Mouse (Mus musculus) megakaryocyte, embryonic 14.5 days (primary cell): Measurements from ENCODE around the gene Elk4. TPM values are rescaled to one million over a fixed set of nuclear protein-coding genes. Genes with fewer than 3 reads are reported as not detected.
A peak's percentile ranks its signal among the peaks of the same experiment; 100 is the strongest.

Source experiments
- H3K27me3 ChIP-seq: replicated peaks from 2 replicates; pipeline ENCODE3; 2012; ENCODE audit warnings: inconsistent platforms
- H3K36me3 ChIP-seq: replicated peaks from 2 replicates; pipeline ENCODE3; 2012; ENCODE audit warnings: low read length, inconsistent platforms, mixed read lengths
- H3K4me1 ChIP-seq: 2 replicates; pipeline ENCODE4 v1.6.1; 2012; ENCODE audit warnings: inconsistent platforms
- H3K4me3 ChIP-seq: replicated peaks from 2 replicates; pipeline ENCODE3; 2012; ENCODE audit warnings: moderate library complexity, mild to moderate bottlenecking, inconsistent platforms
- H3K9me3 ChIP-seq: 2 replicates; pipeline ENCODE4 v1.6.1; 2012; ENCODE audit warnings: inconsistent platforms
- FLI1 ChIP-seq: IDR thresholded peaks from 2 replicates; pipeline ENCODE4 v1.6.1; 2012; ENCODE audit warnings: low read length, inconsistent platforms, mixed read lengths
- GATA1 ChIP-seq: IDR thresholded peaks from 3 replicates; pipeline ENCODE4 v1.6.1; 2012; ENCODE audit warnings: mixed read lengths, low read length, inconsistent platforms, borderline replicate concordance
- polyA plus RNA-seq: library from polyadenylated mRNA; stranded (reverse); fragments of >175 nt; gene quantifications from 2 replicates; pipeline ENCODE4 v1.2.3, GENCODE M21; 2012; ENCODE audit warnings: low replicate concordance; ENCODE audit not compliant: insufficient read depth

The Elk4 gene
- polyA plus RNA-seq, 1 experiment: 2.2 TPM

DNA sequence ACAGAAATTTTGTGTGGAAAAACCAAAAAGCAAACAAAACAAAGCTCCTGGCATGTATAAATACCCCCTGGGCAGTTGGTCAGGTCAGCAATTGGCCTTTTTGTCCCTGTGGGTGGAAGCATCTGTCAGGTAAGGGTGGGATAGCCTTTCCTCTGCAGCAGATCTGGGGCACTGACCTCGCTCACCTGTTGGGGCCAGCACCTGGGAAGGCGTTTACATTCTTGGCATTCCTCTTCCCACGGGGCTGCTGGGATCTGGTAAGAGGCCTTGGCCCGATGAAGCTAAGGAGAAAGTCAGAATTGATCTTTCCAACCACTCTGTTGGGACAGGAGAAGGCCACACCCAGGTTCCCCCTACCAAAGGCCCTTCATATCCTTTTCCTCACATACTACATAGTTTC lies 37.6 kb upstream of the Elk4 start:
- Histone ChIP-seq H3K4me3 (no peak overlapping the region), H3K36me3 (no peaks in the 10 kb centered on the region), H3K27me3 (peaks cover 95% of the 10 kb centered on the region), H3K4me1 (peaks cover 15% of the 10 kb centered on the region; the same call in 1 of the 2 replicates), H3K9me3 (no peaks in the 10 kb centered on the region)
- TF ChIP-seq GATA1: no peak

DNA sequence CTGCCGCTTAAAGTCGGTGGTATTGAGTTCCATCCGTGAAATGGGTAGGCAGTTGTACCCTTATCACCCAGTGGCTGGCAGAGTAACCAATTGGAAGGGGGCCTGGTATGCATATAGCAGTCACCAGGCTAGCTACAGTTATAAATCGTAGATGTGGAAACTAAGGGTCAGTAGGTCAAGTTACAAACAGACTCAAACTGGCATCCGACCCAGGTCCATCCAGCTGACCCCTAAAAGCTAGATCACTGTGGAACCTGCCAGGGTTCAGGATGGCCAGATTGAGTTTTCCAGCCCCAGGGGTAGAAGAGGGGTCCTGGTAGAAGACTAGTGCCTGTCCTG lies 37.1 kb upstream of the Elk4 start:
- Histone ChIP-seq H3K4me3 (no peak overlapping the region), H3K36me3 (no peaks in the 10 kb centered on the region), H3K9me3 (no peaks in the 10 kb centered on the region), H3K27me3 (peaks cover 95% of the 10 kb centered on the region), H3K4me1 (peaks cover 15% of the 10 kb centered on the region; the same call in 1 of the 2 replicates)
- TF ChIP-seq GATA1: no peak
- TF ChIP-seq FLI1: no peak

GRCm38 (mm10) chr1:131970661-131971520 lies 36.5 kb upstream of the Elk4 start:
- no peak overlapping the region for H3K4me3 ChIP-seq
- H3K9me3 ChIP-seq: no peaks in the 10 kb centered on the region
- peaks cover 94% of the 10 kb centered on the region for H3K27me3 ChIP-seq
- no peaks in the 10 kb centered on the region for H3K36me3 ChIP-seq
- no peak for TF ChIP-seq FLI1
- TF ChIP-seq GATA1: no peak
- H3K4me1 ChIP-seq: peaks cover 11% of the 10 kb centered on the region; the same call in 1 of the 2 replicates

GRCm38 (mm10) chr1:131971771-131972497 lies 35.5 kb upstream of the Elk4 start:
- Histone ChIP-seq H3K9me3 (no peaks in the 10 kb centered on the region), H3K27me3 (peaks cover 94% of the 10 kb centered on the region), H3K4me1 (peaks cover 9% of the 10 kb centered on the region; the same call in 1 of the 2 replicates), H3K4me3 (no peak overlapping the region), H3K36me3 (no peaks in the 10 kb centered on the region)
- TF ChIP-seq FLI1: no peak
- TF ChIP-seq GATA1: no peak

GRCm38 (mm10) chr1:131972498-131973334 lies 34.7 kb upstream of the Elk4 start:
- Histone ChIP-seq H3K27me3 (peaks cover 94% of the 10 kb centered on the region), H3K9me3 (no peaks in the 10 kb centered on the region), H3K36me3 (no peaks in the 10 kb centered on the region), H3K4me1 (0 out of 2 replicates have a peak, but pooled peaks cover 4% of the 10 kb centered on the region), H3K4me3 (peak overlapping the region; percentile 44)
- no peak for TF ChIP-seq GATA1
- TF ChIP-seq FLI1: no peak

- peaks cover 95% of the 10 kb centered on the region for H3K27me3 ChIP-seq
- TF ChIP-seq FLI1 (no peak), GATA1 (no peak)
- H3K36me3 ChIP-seq: no peaks in the 10 kb centered on the region
- peaks cover 8% of the 10 kb centered on the region for H3K4me1 ChIP-seq
- H3K9me3 ChIP-seq: no peaks in the 10 kb centered on the region
- no peak overlapping the region for H3K4me3 ChIP-seq
Measured at GRCm38 (mm10) chr1:131973991-131974390, 33.4 kb upstream of the Elk4 start.

GRCm38 (mm10) chr1:131976886-131977285 lies 30.5 kb upstream of the Elk4 start:
- TF ChIP-seq GATA1 (no peak), FLI1 (no peak)
- peaks cover 33% of the 10 kb centered on the region for H3K4me1 ChIP-seq
- H3K4me3 ChIP-seq: no peak overlapping the region
- peaks cover 67% of the 10 kb centered on the region for H3K27me3 ChIP-seq
- no peaks in the 10 kb centered on the region for H3K36me3 ChIP-seq
- no peaks in the 10 kb centered on the region for H3K9me3 ChIP-seq

GRCm38 (mm10) chr1:131980471-131980870 lies 26.9 kb upstream of the Elk4 start:
- peaks cover 56% of the 10 kb centered on the region for H3K4me1 ChIP-seq
- TF ChIP-seq GATA1 (no peak), FLI1 (no peak)
- H3K36me3 ChIP-seq: no peaks in the 10 kb centered on the region

DNA sequence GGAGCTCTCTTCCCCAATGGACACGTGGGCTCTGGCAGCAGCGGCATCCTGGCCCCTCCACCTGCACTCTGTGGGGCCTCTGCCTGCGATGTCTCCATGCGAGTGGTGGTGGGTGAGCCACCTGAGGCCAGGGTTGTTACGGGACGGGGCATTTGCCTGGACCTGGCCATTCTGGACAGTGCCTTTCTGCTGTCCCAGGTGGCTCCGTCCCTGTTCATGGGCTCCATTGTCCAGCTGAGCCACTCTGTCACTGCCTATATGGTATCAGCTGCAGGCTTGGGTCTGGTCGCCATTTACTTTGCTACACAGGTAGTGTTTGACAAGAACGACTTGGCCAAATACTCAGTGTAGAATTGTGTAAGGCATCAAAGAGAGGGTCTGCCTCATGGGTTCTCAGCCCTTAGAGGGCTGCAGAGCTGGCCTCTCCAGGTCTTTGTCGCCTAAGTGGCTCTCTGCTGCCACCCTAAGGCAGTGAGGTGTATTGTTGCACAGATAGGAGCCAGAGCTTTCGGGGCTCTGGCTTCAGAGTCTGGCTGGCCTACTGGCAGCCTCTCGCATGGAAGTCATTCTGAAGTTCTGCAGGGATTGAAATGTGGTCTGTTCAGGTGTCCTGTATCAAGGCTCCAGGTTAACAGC lies 25.9 kb upstream of the Elk4 start:
- Histone ChIP-seq H3K36me3 (no peaks in the 10 kb centered on the region), H3K4me3 (no peak overlapping the region), H3K27me3 (peaks cover 24% of the 10 kb centered on the region), H3K9me3 (no peaks in the 10 kb centered on the region), H3K4me1 (peaks cover 56% of the 10 kb centered on the region)
- TF ChIP-seq GATA1 (no peak), FLI1 (no peak)

More at GRCm38 (mm10) chr1:131980471-131980870, 26.9 kb upstream of the Elk4 start:
- no peaks in the 10 kb centered on the region for H3K9me3 ChIP-seq
- no peak overlapping the region for H3K4me3 ChIP-seq
- H3K27me3 ChIP-seq: peaks cover 34% of the 10 kb centered on the region
